Mouse (Mus musculus) megakaryocyte-erythroid progenitor cell, adult 5-6 weeks (primary cell): ENCODE measurements around the gene Usp28. TPM values are rescaled to one million over a fixed set of nuclear protein-coding genes. Genes with fewer than 3 reads are reported as not detected.
A peak's percentile ranks its signal among the peaks of the same experiment; 100 is the strongest.

Source experiments
- ATAC-seq: replicated peaks from 2 replicates; pipeline ENCODE4 v1.8.0; 2016; ENCODE audit warnings: mild to moderate bottlenecking, inconsistent platforms; ENCODE audit not compliant: severe bottlenecking, poor library complexity, low FRiP score, low TSS enrichment
- total RNA-seq, 2 experiments: library from RNA; stranded (forward) in 1 of 2; stranded (reverse) in 1 of 2; fragments of 200-1000, 215-1000 nt in 1 of 2; fragments of >200 nt in 1 of 2; fragmentation: Nextera tagmentation in 1 of 2; gene quantifications; 2 replicates each; pipeline ENCODE4 v1.2.3; 2014 to 2017

Gene Usp28
- total RNA-seq, 2 experiments from 2014 or later: 9.8 to 11.9 TPM

DNA sequence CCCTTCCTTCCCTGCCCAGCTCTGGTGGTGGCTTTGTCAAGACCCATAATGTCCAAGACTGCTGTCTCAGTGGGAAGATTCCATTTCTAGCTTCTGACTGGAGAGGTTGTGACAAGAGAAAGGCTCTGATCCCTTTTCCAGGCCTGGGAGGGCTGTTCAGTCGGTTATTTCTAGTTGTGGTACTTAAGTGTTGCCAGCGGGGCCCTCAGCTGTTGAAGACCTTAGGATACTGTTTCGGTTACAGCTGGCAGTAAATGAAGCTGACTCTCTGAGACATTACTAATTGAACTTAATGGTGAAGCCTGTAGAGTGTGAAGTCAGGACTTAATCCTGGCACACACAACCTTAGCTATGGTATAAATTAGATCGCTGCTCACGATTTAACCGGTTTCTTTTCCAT, 14.1 kb downstream of the Usp28 start:
- ATAC-seq: no peak

DNA sequence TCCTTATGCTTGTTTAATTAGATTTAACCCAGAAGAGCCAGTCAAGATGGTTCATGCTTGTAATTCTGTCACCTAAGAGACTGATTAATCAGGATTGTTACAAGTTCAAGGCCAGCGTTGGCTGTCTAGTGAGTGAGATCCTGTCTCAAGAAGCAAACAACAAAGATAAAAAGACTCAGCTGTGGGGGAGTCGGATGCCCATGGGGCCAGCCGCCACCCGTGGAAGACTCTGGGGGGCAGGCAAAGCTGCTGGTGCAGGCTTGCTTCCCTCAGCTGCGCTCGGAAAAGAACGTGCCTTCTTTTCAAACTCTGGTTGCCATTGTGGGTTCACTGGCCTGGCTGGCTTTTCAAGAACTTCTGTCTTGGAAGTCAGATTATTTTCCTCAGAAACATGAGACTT, 30.6 kb downstream of the Usp28 start:
- ATAC-seq: no peak

DNA sequence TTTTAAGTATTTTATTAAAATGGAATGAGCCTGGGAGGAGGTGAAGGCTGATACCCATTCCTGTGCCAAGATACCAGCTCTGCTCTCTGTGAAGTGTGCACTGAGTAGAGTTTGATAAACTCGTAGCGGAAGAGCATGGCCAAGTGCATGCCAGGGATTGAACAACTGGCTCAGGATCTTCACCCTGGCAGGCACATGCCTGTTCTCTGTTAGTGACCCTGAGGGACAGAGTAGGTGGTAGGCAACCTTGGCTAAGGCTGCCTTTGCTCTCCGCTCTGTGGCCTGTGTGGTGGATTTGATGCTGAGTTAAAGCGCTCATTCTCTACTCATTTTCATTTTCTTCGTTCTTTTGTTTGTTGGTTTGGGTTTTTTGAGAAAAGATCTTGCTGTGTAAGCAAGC, 36.1 kb downstream of the Usp28 start:
- no peak for ATAC-seq

DNA sequence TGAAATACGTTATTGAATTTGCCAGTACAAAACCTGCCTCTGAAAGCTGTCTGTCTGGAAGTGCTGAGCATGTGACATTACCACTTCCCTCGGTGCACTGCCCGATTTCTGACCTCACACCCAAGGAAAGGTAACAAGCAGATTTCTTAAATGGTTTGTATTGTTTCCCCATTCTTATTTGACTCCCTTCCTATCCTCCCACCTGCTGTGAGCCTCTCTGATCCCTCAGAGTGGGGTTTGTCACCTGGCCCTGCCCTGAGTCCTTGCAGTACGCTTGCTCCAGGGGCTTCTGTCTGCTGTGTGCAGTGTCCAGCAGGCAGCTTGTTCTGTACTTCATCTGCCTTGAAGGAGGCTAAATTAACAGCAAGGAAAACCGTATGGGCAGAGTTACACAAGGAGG, 38.8 kb downstream of the Usp28 start:
- ATAC-seq: no peak

DNA sequence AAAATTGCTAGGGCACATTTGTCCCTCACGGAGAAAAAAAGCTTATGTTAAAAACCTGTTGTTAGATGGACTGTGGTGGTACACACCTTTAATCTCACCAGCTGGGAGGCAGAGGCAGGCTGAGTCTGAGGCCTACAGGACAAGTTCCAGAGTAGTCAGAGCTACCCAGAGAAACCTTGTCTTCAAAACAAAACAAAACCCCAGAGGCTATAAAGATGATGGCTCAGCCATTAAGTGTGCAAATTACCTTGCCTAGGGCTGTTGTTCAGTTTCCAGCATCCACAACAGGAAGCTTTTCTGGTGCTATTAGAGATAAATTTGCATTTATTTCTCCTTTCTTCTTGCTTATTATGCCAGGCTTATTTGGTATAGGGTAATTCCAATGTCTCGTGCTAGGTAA, 39.4 kb downstream of the Usp28 start:
- no peak for ATAC-seq

DNA sequence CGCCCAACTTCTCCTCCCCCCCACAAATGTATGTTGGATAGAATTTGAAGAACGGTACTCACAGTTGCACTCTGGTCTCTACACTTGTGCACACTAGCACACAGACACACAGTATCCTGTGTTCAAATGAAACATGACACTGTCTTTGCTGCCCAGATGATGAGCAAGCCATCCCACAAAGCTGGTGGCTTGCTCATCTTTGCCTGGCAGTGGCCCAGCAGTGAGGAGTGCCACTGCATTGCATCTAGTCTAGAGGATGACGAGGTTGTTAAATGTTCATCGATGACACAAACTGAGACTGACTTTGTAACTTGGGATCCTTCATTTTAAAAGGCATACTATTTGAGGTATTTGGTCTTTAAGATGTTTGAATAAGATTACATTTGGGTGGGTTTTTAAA, 49.6 kb downstream of the Usp28 start:
- ATAC-seq: no peak

DNA sequence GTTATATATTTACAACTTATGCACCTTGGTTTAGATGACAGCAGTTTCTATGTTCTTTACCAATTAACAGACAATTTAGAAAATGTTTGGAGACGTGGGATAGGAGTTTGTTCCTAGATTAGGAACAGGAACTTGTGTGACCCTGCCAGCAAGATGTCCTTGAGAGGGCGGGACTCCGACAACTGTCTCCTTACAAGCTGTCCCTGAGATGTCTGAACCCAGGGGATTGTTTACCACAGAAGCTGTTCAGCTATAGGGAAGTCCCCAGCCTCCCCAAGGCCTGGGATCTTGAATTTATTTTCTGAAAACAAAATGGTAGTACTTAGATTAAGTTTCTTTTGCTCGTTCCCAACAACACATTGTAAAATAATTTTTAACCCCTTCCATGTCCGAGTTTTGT, 65.7 kb downstream of the Usp28 start:
- ATAC-seq: no peak

GRCm38 (mm10) chr9:49051349-49051748, 66.2 kb downstream of the Usp28 start:
- 0 out of 2 replicates have a peak, but pooled peaks have one; percentile 39 for ATAC-seq

- no peak for ATAC-seq
Observed at GRCm38 (mm10) chr9:49054028-49054427, 68.9 kb downstream of the Usp28 start.

- ATAC-seq: peak; percentile 99
Observed at GRCm38 (mm10) chr9:49055333-49056205, 70.4 kb downstream of the Usp28 start, which contains the start of gene Zw10. Gene Zw10 (plus strand): TSS chr9:49055613.

- ATAC-seq: no peak
Observed at GRCm38 (mm10) chr9:49076847-49077246, 91.7 kb downstream of the Usp28 start.

DNA sequence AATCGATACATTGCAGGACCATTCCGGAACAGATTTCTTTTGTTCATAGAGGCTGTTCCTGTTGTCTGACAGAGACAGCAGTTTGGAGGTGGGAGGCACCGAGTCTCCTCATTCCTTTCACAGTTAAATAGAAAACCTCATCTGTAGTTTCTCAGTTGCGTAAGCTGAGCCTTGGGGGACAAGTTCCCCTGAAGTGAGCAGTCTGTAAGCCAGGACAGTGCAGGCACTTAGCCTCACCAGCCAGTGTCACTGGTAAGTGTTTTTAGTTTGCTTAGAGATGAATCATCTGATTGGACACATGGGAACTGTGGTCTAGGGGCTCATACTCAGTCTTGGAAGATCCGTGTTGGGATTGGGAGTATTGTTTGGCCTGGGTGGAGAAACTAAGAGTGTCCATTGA, 95.9 kb downstream of the Usp28 start, which contains the start of gene Tmprss5:
Tmprss5 (plus strand) TSS at position 154 of the 400 bp plus-strand sequence.
- ATAC-seq: no peak

GRCm38 (mm10) chr9:49081561-49081960, 96.4 kb downstream of the Usp28 start:
- ATAC-seq: 0 out of 2 replicates have a peak, but pooled peaks have one; percentile 47

GRCm38 (mm10) chr9:49087317-49087716, 102.1 kb downstream of the Usp28 start:
- no peak for ATAC-seq

Other genes starting within 250 kb of the Usp28 start
- gene Zbtb16, start 149.2 kb upstream of the Usp28 start, total RNA-seq (2014; fragmentation: Nextera tagmentation): 3.4 and 4.0 TPM in 2 replicates
- 2.3 and 6.4 TPM in 2 replicates for gene Zbtb16, start 149.2 kb upstream of the Usp28 start, total RNA-seq (2017)
- not detected in 2 replicates for gene Htr3a, start 74.3 kb upstream of the Usp28 start, total RNA-seq (2014; fragmentation: Nextera tagmentation)
- gene Htr3a, start 74.3 kb upstream of the Usp28 start, total RNA-seq (2017): not detected in 2 replicates
- not detected in 2 replicates for gene Htr3b, start 20.4 kb upstream of the Usp28 start, total RNA-seq (2014; fragmentation: Nextera tagmentation)
- gene Htr3b, start 20.4 kb upstream of the Usp28 start, total RNA-seq (2017): not detected in 2 replicates
- gene Zw10, start 70.2 kb downstream of the Usp28 start, total RNA-seq (2014; fragmentation: Nextera tagmentation): 35.6 and 47.0 TPM in 2 replicates
- gene Zw10, start 70.2 kb downstream of the Usp28 start, total RNA-seq (2017): 37.4 and 38.4 TPM in 2 replicates
- not detected in 2 replicates for gene Tmprss5, start 95.9 kb downstream of the Usp28 start, total RNA-seq (2014; fragmentation: Nextera tagmentation)
- gene Tmprss5, start 95.9 kb downstream of the Usp28 start, total RNA-seq (2017): not detected in 2 replicates